Mouse (Mus musculus) thymus, postnatal 4 days (tissue): ENCODE data around the gene Rela.
"Not testable (repeated sequence)": the region's sequence is repeated elsewhere in the genome, so short reads cannot be mapped to it uniquely, and the experiment has no call there.

Source experiments
- DNase-seq: peaks from one replicate; pipeline ENCODE4 v3.0.0; 2021

Gene Rela

DNA sequence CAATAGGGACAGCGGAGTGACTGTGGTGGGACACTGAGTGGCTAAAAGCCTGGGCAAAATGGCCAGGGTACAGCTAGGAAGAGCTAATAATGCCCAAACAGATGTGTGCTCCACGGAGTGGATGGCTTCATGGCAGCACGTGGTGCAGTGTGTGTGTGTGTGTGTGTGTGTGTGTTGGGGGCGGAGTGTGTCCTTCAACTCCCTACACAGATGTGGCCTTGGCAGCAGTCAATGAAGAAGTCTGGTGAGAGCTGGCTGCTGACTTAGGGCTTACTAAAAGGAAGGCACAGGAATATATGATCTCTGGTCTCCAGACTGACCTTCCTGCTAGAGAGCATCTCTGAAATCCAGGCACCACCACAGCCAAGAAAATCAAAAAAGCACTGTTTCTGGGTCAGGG is 31.1 kb downstream of the Rela start:
- DNase-seq: no peak

- no peak for DNase-seq
Observed at GRCm38 (mm10) chr19:5680432-5680831, 43.1 kb downstream of the Rela start.

DNA sequence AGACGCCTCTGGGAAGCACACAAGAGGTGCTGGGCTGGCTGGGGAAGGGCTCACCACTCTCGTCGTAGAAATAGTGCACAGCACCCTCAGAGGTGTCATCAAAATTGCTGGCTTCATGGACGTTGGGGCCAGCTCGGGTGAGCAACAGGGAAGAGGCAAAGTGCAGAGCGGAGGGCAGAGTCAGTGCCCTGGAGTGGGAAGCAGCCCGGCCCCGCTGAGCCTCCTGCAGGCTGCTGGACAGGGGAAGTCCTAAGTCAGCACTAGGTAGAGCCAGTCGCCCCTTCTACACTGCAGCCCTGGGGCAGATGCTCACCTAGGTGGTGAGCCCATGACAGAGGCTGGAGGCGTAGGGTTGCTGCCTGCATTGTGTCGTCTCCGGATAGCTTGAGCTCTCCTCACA is 47.0 kb downstream of the Rela start:
- no peak for DNase-seq

- DNase-seq: no peak
Observed at GRCm38 (mm10) chr19:5684985-5685384, 47.7 kb downstream of the Rela start.

DNA sequence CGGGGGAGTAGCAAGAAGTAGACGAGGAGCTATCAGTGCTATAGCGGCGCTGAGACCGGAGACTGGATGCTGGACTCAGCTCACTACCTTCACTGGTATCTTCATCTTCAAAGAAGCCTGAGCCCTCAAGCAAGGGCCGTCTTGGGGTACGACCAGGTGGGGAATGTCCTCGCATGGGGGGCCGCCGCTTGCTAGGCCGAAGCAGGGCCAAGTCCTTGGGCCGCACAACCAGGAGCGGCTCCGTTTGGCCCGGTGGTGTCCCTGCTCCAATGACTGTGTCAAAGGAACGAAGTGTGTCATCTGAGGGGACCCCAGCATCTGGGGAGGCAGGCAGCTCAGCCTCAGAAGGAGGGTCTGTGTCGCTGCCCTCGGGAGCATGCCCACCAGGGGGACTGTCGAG is 48.1 kb downstream of the Rela start:
- no peak for DNase-seq

DNA sequence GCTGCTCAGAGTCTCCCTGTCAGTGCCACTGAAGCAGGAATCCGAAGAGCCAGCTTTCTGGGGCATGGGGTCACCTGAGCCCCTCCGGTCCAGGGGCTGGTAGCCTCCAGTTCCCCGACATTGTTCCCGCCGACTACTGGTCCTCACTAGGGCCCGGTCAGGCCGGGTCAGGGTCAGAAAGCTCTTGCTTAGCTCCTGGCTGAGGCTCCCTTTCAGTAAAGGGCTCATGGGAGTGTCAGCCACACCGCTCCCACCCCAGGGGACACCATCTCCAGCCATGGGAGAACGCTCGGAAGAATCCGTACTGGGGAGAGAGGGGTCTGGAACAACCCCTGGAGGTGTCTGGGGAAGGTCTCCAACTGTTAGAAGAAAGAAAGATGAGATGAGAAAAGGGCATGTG is 48.6 kb downstream of the Rela start:
- DNase-seq: no peak

DNA sequence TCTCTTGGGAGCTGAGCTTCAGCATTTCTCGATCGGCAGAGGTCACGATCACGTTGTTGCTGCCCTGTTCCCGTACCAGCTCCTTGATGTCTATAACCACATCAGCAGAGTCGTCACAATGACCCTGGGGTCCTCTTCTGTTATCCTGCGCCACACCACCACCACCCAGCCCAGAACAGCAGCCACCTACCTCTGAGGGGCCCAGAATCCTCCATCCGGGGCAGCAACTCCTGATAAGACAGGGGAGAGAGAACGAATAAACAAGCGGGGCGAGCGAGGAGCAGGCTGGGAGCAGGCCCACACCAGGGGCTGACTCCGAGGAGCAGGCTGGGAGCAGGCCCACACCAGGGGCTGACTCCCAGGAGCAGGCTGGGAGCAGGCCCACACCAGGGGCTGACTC is 49.2 kb downstream of the Rela start:
- DNase-seq: no peak

- DNase-seq: not testable (repeated sequence)
Observed at GRCm38 (mm10) chr19:5686954-5687353, 49.7 kb downstream of the Rela start.

- no peak for DNase-seq
Observed at GRCm38 (mm10) chr19:5687738-5688137, 50.5 kb downstream of the Rela start.

GRCm38 (mm10) chr19:5688200-5689087 is 51.2 kb downstream of the Rela start, which contains the start of the genes Map3k11 and Pcnx3:
Map3k11 (plus strand) TSS chr19:5688742.
Pcnx3 (minus strand) TSS chr19:5688908.
- DNase-seq: peak; percentile 97

GRCm38 (mm10) chr19:5689088-5689428 is 51.8 kb downstream of the Rela start:
- DNase-seq: no peak

DNA sequence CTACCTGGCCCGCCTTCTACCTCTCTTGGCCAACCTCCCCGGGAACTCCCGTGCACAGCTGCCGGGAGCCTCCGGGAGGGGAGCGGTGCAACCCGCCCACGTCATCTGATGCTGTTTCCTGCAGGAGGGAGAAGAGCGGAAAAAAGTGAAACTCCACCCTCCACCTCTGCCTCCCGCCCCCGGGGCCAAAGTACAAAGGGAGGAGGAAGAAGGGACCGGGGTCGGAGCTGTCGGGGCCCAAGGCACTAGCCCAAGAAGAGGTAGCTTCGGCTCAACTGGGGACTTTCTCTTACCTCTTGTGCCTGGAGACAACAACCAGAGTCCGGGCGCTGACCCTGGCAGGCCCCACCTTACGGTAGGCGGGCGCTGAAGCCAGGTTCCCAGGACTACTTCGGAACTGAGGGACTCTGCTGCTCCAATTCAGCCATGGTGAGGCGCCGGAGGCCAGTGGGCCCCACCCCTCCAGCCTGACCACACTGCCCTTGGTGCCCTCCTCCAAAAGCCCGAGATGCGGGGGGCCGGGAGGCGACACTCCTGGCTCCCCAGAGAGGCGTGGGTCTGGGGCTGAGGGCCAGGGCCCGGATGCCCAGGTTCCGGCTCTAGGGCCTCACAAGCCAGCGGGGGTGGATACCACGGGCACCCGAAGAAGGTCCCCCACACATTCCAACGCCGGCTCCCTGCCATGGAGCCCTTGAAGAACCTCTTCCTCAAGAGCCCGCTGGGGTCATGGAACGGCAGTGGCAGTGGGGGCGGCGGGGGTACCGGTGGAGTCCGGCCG is 52.5 kb downstream of the Rela start:
- DNase-seq: peak; percentile 88

DNA sequence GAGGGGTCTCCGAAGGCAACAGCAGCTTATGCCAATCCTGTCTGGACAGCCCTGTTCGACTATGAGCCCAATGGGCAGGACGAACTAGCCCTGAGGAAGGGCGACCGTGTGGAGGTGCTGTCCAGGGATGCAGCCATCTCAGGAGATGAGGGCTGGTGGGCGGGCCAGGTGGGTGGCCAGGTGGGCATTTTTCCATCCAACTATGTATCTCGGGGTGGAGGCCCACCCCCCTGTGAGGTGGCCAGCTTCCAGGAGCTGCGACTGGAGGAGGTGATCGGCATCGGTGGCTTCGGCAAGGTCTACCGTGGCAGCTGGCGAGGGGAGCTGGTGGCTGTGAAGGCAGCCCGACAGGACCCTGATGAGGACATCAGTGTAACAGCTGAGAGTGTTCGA is 53.1 kb downstream of the Rela start:
- peak; percentile 40 for DNase-seq

DNA sequence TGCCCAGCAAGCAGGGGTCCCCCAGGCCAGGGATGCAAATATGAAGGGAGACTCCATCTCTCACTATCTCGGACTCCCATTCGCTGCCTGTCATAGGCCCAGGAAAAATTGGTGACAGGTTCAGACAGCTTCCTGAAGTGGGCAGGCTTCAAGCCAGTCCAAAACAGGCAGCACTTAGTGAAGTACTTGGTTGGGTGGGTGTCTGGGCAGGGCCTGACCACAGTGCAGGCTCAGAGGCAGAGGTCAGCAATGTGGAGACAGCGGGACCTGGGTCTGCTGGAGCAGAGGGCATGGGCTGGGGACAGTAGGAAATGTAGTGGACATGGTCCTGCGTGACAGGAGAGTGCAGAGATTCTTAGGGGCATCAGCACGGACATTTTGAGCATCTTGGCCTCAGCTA is 54.3 kb downstream of the Rela start:
- DNase-seq: no peak

DNA sequence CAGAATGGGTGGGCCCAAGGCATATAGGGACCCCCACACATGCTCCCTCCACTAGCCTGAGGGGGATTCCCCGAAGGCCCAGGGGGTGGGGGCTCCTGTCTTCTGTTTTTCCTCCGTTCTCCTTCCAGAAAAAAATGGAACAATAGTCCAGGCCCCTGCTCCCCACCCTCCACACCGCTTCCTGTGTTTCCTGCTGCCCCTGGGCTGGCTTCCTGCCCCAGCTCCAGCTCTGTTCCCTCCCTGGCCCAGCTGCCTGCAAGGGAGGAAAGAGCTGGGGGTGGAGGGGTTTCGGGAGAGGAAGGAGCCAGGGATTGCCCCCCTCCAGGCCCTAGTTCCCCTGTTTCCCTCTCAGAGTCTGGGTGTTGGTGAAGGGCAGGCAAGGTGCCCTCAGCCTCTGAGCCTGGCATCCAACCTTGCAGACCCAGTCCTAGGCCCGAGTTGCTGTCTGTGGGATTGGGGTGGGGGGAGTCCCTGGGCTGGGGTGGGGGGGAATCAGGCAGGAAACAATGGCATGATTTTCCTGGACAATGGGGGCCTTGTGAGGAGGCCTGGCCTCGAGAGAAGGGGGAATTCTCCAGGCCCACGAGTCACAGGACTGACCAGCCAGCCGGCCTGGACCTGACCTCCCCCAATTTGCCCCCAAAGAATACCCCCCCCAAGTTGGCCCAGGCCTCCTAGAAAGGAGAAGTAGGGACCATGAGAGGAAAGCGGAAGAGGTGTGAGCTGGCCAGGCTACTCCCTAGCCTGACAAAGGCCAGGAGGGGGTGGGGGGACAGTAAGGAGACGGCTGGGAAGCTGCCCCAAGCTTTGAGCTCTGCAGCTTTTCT is 55.0 kb downstream of the Rela start:
- DNase-seq: no peak

- no peak for DNase-seq
Observed at GRCm38 (mm10) chr19:5692913-5693396, 55.7 kb downstream of the Rela start.

DNA sequence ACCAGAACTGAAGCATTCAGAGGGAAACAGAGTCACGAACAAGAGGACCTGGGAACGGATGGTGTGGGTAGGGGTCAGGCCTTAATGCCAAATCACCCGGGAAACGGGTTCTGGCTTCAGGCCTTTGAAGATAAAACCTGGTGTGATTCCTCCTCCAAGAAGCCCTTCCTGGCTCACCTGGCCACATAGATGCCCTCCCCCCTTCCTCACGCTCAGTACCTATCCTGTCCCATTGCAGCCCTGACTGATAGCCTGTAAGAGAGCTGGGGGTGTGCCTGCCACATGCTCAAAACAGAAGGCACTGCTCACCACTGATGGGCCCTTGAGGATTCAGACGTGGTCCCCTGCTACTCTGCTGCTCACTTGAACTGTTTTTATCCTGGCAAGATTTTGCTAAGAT is 56.5 kb downstream of the Rela start:
- DNase-seq: no peak

GRCm38 (mm10) chr19:5695849-5696462 is 58.7 kb downstream of the Rela start:
- no peak for DNase-seq
